Mouse (Mus musculus) erythroblast, embryonic 14.5 days (primary cell): ENCODE measurements around the gene Spns1.

Experiments used
- GATA1 ChIP-seq: IDR thresholded peaks from 2 replicates; pipeline ENCODE4 v1.6.1; 2012; ENCODE audit warnings: low read length, inconsistent platforms, mixed read lengths
- TAL1 ChIP-seq: IDR thresholded peaks from 3 replicates; pipeline ENCODE4 v1.6.1; 2012; ENCODE audit warnings: low read length, inconsistent platforms, mixed read lengths

DNA sequence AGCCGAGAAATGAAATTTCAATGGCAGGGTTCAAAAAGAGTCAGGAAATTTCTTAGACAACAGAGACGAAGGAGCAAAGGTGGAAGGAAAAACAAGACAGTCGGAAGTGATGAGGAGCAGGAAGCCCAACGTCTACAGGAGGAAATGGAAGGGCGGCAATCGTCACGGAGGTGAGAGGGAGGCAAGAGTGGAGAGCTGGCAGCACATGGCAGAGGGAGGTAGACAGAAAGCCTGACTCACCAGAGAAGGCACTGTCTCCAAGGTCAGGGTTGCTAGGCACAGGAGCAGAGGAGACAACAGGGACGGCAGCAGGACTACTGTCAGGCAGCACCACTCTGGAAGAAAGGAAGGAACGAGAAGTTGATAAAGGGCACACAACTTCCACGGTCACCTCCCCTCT is 9.6 kb downstream of the Spns1 start:
- no peak for TF ChIP-seq TAL1
- no peak for TF ChIP-seq GATA1
